Comparison of ENCODE assay signal across 10 mouse cellular contexts in the genomic region with DNA sequence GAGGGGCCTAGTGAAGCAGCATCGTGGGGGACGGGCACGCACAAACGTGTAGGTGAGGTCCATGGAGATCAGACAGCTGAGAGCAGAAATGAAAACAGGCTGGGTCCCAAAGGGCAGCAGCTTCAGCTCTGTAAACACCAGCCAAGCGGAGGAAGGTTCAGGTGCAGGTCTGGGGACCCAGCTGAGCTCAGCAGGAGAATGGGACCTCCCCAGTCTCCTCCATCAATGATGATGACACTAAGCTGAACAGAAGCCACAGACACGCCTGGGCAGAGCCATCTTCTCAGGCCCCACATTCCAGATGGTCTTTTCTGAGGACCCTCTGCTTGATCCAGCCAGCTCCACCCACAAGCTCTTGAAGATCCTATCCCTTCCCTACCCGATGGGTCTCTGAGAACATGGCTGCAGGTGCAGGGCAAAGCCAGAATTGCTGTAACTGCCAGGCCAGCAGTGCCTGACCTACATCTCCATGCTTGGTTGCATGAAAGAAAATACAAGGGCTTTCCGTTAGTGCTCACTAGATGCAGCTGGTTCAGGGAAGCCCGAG. TPM values are rescaled to one million over a fixed set of nuclear protein-coding genes. Genes with fewer than 3 reads are reported as not detected.
A peak's percentile ranks its signal among the peaks of the same experiment; 100 is the strongest.
DNase-seq lines count a peak whose midpoint lies in the region; ATAC-seq and TF ChIP-seq lines count a peak whose summit lies in the region.
"Had no signal": no experiment of that assay in that cellular context is flagged by ENCODE, and none has a peak within 500 bp of the region (broad histone marks: within the 10 kb centered on the region; RNA-seq: fewer than 3 reads in every experiment).

No protein-coding gene starts in this region.

- H3K27ac ChIP-seq in hindbrain, embryonic 16.5 days (ENCODE audit: low read depth, low read length), result peak overlapping the region; percentile 57; the same call in 1 of the 2 replicates
- H3K27ac ChIP-seq in thymus, adult 2 months (ENCODE audit: control insufficient read depth, insufficient read depth, low read length), result peak overlapping the region; percentile 96

- TF ChIP-seq CTCF in thymus, adult 2 months (IDR thresholded peaks at IDR 0.05; ENCODE audit: borderline replicate concordance, control insufficient read depth, extremely low read depth, insufficient read depth, low read length, poor library complexity), result no peak

- intact Hi-C loops in left cerebral cortex, postnatal 4 days (cut with DNase I), result no loop called here
- intact Hi-C loops in left cerebral cortex, postnatal 36 days (cut with DNase I), result no loop called here

- ATAC-seq in hindbrain, embryonic 16.5 days, result peak; percentile 67

- 0 out of 2 replicates have a peak overlapping the region, but pooled peaks have one; percentile 12 for H3K9ac ChIP-seq in hindbrain, embryonic 16.5 days (ENCODE audit: low read depth, low read length)

- peaks cover 11% of the 10 kb centered on the region for H3K4me1 ChIP-seq in hindbrain, embryonic 16.5 days (ENCODE audit: control insufficient read depth, insufficient read depth, low read depth, low read length)
- peaks cover 65% of the 10 kb centered on the region for H3K4me1 ChIP-seq in thymus, adult 2 months (replicated peaks; ENCODE audit: control insufficient read depth, insufficient read depth, low read length)

- no peaks in the 10 kb centered on the region for H3K27me3 ChIP-seq in hindbrain, embryonic 16.5 days (replicated peaks; ENCODE audit: control insufficient read depth, insufficient read depth, low read length)
- H3K27me3 ChIP-seq in thymus, adult 2 months (ENCODE audit: control insufficient read depth, insufficient read depth, low read length), result no peaks in the 10 kb centered on the region

- H3K4me2 ChIP-seq in hindbrain, embryonic 16.5 days (ENCODE audit: low read length), result no peak overlapping the region

- DNase-seq in cerebellum, postnatal 10 days, result peak; percentile 73 to 78
- no peak for DNase-seq in cerebellum, adult 9-10 months
- DNase-seq in left cerebral cortex, postnatal 4 days, result peak; percentile 70
- no peak for DNase-seq in left cerebral cortex, postnatal 36 days (ENCODE audit: low spot score in 2 of 2)
- peak; percentile 73 for DNase-seq in thymus, adult 2 months
- no peak for DNase-seq in frontal cortex, postnatal 36 days (ENCODE audit: low spot score in 2 of 2)
- DNase-seq in layer of hippocampus, adult 11-12 months (ENCODE audit: low spot score), result no peak
- DNase-seq: right cerebral cortex, postnatal 4 days had no signal

- no peaks in the 10 kb centered on the region for H3K9me3 ChIP-seq in hindbrain, embryonic 16.5 days (ENCODE audit: control insufficient read depth, low read length)

- no peaks in the 10 kb centered on the region for H3K36me3 ChIP-seq in hindbrain, embryonic 16.5 days (ENCODE audit: control insufficient read depth, insufficient read depth, low read length)
- peaks cover 9% of the 10 kb centered on the region; the same call in 1 of the 2 replicates for H3K36me3 ChIP-seq in thymus, adult 2 months (ENCODE audit: control insufficient read depth, insufficient read depth, low read length)

- WGBS in hindbrain, embryonic 16.5 days, result 57% methylated on average over 9 of the region's 9 CpGs
- 11% methylated on average over 9 of the region's 9 CpGs for WGBS in thymus, adult 2 months

- no peak for TF ChIP-seq POLR2A in thymus, adult 2 months (IDR thresholded peaks at IDR 0.05; ENCODE audit: control insufficient read depth, extremely low read depth, insufficient read depth, low read length, poor library complexity)

- no peak overlapping the region for H3K4me3 ChIP-seq in hindbrain, embryonic 16.5 days (ENCODE audit: low read length)
- peak overlapping the region; percentile 18 for H3K4me3 ChIP-seq in thymus, adult 2 months (ENCODE audit: control insufficient read depth, insufficient read depth, low read length)

RNA-seq across cellular contexts. Expression of gene Bcl2l1, which starts 37.2 kb away (rescaled TPM):
- 100 to 1,000 TPM; 113 to 116 TPM for total RNA-seq in left cerebral cortex, postnatal 4 days (2021)
- 100 to 1,000 TPM; 128 to 133 TPM for total RNA-seq in left cerebral cortex, postnatal 36 days (2021)
- 138 and 159 TPM in 2 replicates for polyA plus RNA-seq in hindbrain, embryonic 16.5 days (2015; fragmentation: Nextera tagmentation; extraction: Ambion mirVana)
- polyA plus RNA-seq in thymus, adult 2 months (2012; rRNA removed), result 205 and 207 TPM in 2 replicates

RNA-seq across cellular contexts. Expression of gene Cox4i2, which starts 40.4 kb away (rescaled TPM):
- 1 to 10 TPM; 1.7 to 1.9 TPM for total RNA-seq in left cerebral cortex, postnatal 4 days (2021)
- 1 to 10 TPM; 1.7 to 1.8 TPM for total RNA-seq in left cerebral cortex, postnatal 36 days (2021)
- 6.7 and 7.0 TPM in 2 replicates for polyA plus RNA-seq in hindbrain, embryonic 16.5 days (2015; fragmentation: Nextera tagmentation; extraction: Ambion mirVana)
- 1.6 and 1.9 TPM in 2 replicates for polyA plus RNA-seq in thymus, adult 2 months (2012; rRNA removed)
- total RNA-seq: monocyte, adult 5-6 weeks had no signal

RNA-seq across cellular contexts. Expression of gene Tpx2, which starts 53.4 kb away (rescaled TPM):
- 10 to 100 TPM in 1 of 2 experiments, 1 to 10 TPM in 1; 9.8 to 11.0 TPM for total RNA-seq in left cerebral cortex, postnatal 4 days (2021)
- total RNA-seq in left cerebral cortex, postnatal 36 days (2021), result 1 to 10 TPM; 3.2 to 3.6 TPM
- 14.8 and 19.8 TPM in 2 replicates for polyA plus RNA-seq in hindbrain, embryonic 16.5 days (2015; fragmentation: Nextera tagmentation; extraction: Ambion mirVana)
- polyA plus RNA-seq in thymus, adult 2 months (2012; rRNA removed), result 16.1 and 19.1 TPM in 2 replicates

RNA-seq across cellular contexts. Expression of gene Id1, which starts 58.3 kb away (rescaled TPM):
- total RNA-seq in left cerebral cortex, postnatal 4 days (2021), result 10 to 100 TPM; 25.6 to 27.6 TPM
- 10 to 100 TPM; 22.9 to 23.9 TPM for total RNA-seq in left cerebral cortex, postnatal 36 days (2021)
- polyA plus RNA-seq in hindbrain, embryonic 16.5 days (2015; fragmentation: Nextera tagmentation; extraction: Ambion mirVana), result 56.8 and 68.4 TPM in 2 replicates
- polyA plus RNA-seq in thymus, adult 2 months (2012; rRNA removed), result 54.6 and 66.4 TPM in 2 replicates

Comparison
In these comparisons a context has a peak if more than half of its experiments do, and no peak if none do; other contexts are left out.
1. DNase-seq: peak in cerebellum, postnatal 10 days (2 of 2), left cerebral cortex, postnatal 4 days (single experiment) and thymus, adult 2 months (single experiment); none in cerebellum, adult 9-10 months (single experiment), left cerebral cortex, postnatal 36 days (0 of 2), frontal cortex, postnatal 36 days (0 of 2) and layer of hippocampus, adult 11-12 months (single experiment).